Mouse (Mus musculus) layer of hippocampus, adult 2 months (tissue): ENCODE measurements around the gene Unc13a. TPM values are rescaled to one million over a fixed set of nuclear protein-coding genes. Genes with fewer than 3 reads are reported as not detected.
"Not testable (repeated sequence)": the region's sequence is repeated elsewhere in the genome, so short reads cannot be mapped to it uniquely, and the experiment has no call there.

Experiments used
- DNase-seq, 2 experiments: peaks; one replicate each; pipeline ENCODE4 v3.0.0; 2022; ENCODE audit warnings: low spot score in 2 of 2
- H3K27ac ChIP-seq: fragments of 200-600 bp; 2 replicates; pipeline ENCODE4 v1.8.1; 2022
- H3K4me3 ChIP-seq: fragments of 200-600 bp; 2 replicates; pipeline ENCODE4 v1.8.1; 2022; ENCODE audit warnings: mild to moderate bottlenecking
- CTCF ChIP-seq: fragments of 200-600 bp; conservative IDR thresholded peaks from 2 replicates; pipeline ENCODE4 v1.8.1; 2022; ENCODE audit warnings: antibody characterized with exemption, mild to moderate bottlenecking, moderate library complexity
- long read RNA-seq, 2 experiments: library from polyadenylated mRNA; stranded (forward); transcript quantifications; one replicate each; pipeline ENCODE4 v2.0.0; 2021; ENCODE audit warnings: borderline mapping rate in 2 of 2
- total RNA-seq, 2 experiments: library from RNA; stranded (reverse); gene quantifications; 2 replicates each; pipeline ENCODE4 v1.2.3; 2021

Gene Unc13a
- total RNA-seq, result 100 to 1,000 TPM; 263 to 264 TPM
- long read RNA-seq, experiment 1, partial matches to known transcripts, result 8 of 56 reads
- long read RNA-seq, experiment 1, other reads (novel, unspliced or antisense), result 48 of 56 reads
- long read RNA-seq, experiment 2, partial matches to known transcripts, result 14 of 74 reads
- long read RNA-seq, experiment 2, other reads (novel, unspliced or antisense), result 60 of 74 reads

GRCm38 (mm10) chr8:71671549-71671965 lies at the start of gene Unc13a:
Gene Unc13a (minus strand): TSS chr8:71671757.
- H3K27ac ChIP-seq, result peak within 1 kb of the TSS; percentile 98
- 0 out of 2 replicates have a peak, but pooled peaks have one; percentile 10 for TF ChIP-seq CTCF
- peak within 1 kb of the TSS; percentile 87 for H3K4me3 ChIP-seq
- peak; percentile 89 to 93 for DNase-seq

GRCm38 (mm10) chr8:71719928-71720457 lies 48.4 kb upstream of the Unc13a start:
- TF ChIP-seq CTCF, result no peak
- peak overlapping the region; percentile 11; the same call in 1 of the 2 replicates for H3K4me3 ChIP-seq
- peak overlapping the region; percentile 81 for H3K27ac ChIP-seq
- DNase-seq, result peak; percentile 64 to 81

- peak in 1 of 2 experiments; percentile 61 for DNase-seq
- H3K27ac ChIP-seq, result peak overlapping the region; percentile 81
- H3K4me3 ChIP-seq, result no peak overlapping the region
- no peak for TF ChIP-seq CTCF
These were observed 47.7 kb upstream of the Unc13a start for GRCm38 (mm10) chr8:71719218-71719617.

GRCm38 (mm10) chr8:71718252-71718651 lies 46.7 kb upstream of the Unc13a start:
- no peak for TF ChIP-seq CTCF
- Histone ChIP-seq H3K27ac (peak overlapping the region; percentile 81), H3K4me3 (no peak overlapping the region)
- DNase-seq, result no peak

GRCm38 (mm10) chr8:71717096-71717495 lies 45.5 kb upstream of the Unc13a start:
- TF ChIP-seq CTCF, result no peak
- no peak for DNase-seq

GRCm38 (mm10) chr8:71716561-71717053 lies 45.0 kb upstream of the Unc13a start:
- DNase-seq, result no peak
- TF ChIP-seq CTCF, result no peak
- Histone ChIP-seq H3K27ac (no peak overlapping the region), H3K4me3 (no peak overlapping the region)

More at GRCm38 (mm10) chr8:71717096-71717495, 45.5 kb upstream of the Unc13a start:
- H3K27ac ChIP-seq, result no peak overlapping the region
- H3K4me3 ChIP-seq, result no peak overlapping the region

- Histone ChIP-seq H3K4me3 (no peak overlapping the region), H3K27ac (no peak overlapping the region)
- no peak for DNase-seq
- no peak for TF ChIP-seq CTCF
These were observed 44.0 kb upstream of the Unc13a start for GRCm38 (mm10) chr8:71715531-71715930.

GRCm38 (mm10) chr8:71711574-71711973 lies 40.0 kb upstream of the Unc13a start:
- no peak for TF ChIP-seq CTCF
- no peak for DNase-seq
- peak overlapping the region; percentile 60 for H3K27ac ChIP-seq
- no peak overlapping the region for H3K4me3 ChIP-seq

GRCm38 (mm10) chr8:71709800-71710446 lies 38.4 kb upstream of the Unc13a start:
- peak overlapping the region; percentile 6; the same call in 1 of the 2 replicates for H3K4me3 ChIP-seq
- TF ChIP-seq CTCF, result peak; percentile 92
- DNase-seq, result peak; percentile 79 to 91
- H3K27ac ChIP-seq, result peak overlapping the region; percentile 60

- H3K4me3 ChIP-seq, result no peak overlapping the region
- TF ChIP-seq CTCF, result no peak
- DNase-seq, result no peak
- H3K27ac ChIP-seq, result peak overlapping the region; percentile 60; the same call in 1 of the 2 replicates
These were observed 37.7 kb upstream of the Unc13a start for GRCm38 (mm10) chr8:71709134-71709799.

- Histone ChIP-seq H3K4me3 (no peak overlapping the region), H3K27ac (no peak overlapping the region)
- DNase-seq, result peak in 1 of 2 experiments; percentile 60
- peak; percentile 83 for TF ChIP-seq CTCF
These were observed 36.3 kb upstream of the Unc13a start for GRCm38 (mm10) chr8:71707874-71708273.

- not testable (repeated sequence) for H3K27ac ChIP-seq, H3K4me3 ChIP-seq, DNase-seq
These were observed 31.8 kb upstream of the Unc13a start for GRCm38 (mm10) chr8:71703400-71703799.

- no peak overlapping the region for H3K4me3 ChIP-seq
- TF ChIP-seq CTCF, result no peak
- no peak overlapping the region for H3K27ac ChIP-seq
- DNase-seq, result no peak
These were observed 31.4 kb upstream of the Unc13a start for GRCm38 (mm10) chr8:71702923-71703322.
